Mouse (Mus musculus): ENCODE data around the gene Tspan11.

Gene Tspan11

GRCm38 (mm10) chr6:127879472-127879871, 7.9 kb upstream of the Tspan11 start:
- no peak for DNase-seq

- no peak for DNase-seq
Measured at GRCm38 (mm10) chr6:127886916-127887315, 473 bp upstream of the Tspan11 start.

DNA sequence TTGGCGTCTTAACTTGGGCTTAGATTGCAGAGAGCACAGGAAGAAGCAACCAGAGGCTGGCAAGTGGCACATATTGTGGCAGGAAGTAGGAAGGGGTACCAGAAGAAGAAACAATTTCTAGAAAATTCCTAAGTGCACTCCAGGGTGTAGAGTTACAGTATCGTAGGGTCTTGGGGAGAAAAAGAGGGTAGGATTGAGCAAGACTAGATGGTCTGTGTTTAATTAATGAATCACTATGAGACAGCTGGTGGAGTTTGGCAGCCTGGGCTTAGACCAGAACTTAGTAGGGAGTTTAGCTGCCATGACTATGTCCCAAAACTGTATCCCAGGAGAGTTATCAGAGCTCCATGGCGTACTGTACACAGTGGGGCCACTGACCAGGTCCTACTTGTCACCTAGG, 1.2 kb downstream of the Tspan11 start:
- DNase-seq: no peak

- no peak for DNase-seq
Measured at GRCm38 (mm10) chr6:127893611-127894010, 6.2 kb downstream of the Tspan11 start.

DNA sequence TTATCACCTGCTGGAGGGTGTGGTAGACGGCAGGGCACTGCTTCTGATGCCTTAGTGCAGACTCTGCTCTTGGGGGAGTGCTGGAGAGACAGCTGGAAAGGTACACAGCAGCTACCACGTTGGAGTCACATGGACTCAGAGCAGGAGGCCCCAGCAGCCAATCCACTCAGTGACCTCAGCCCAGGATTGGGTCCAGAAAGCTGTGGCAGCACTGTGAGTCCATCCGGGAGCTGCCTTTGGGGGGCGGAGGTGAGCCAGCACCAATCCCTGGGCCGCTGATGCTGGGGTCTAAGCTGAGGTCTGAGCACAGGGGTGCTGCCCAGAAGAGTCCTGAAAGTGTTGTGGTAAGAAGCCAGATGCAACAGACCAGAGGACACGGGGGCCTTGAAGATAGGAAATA, 7.6 kb downstream of the Tspan11 start:
- DNase-seq: no peak

GRCm38 (mm10) chr6:127896425-127896824, 9.0 kb downstream of the Tspan11 start:
- no peak for DNase-seq

DNA sequence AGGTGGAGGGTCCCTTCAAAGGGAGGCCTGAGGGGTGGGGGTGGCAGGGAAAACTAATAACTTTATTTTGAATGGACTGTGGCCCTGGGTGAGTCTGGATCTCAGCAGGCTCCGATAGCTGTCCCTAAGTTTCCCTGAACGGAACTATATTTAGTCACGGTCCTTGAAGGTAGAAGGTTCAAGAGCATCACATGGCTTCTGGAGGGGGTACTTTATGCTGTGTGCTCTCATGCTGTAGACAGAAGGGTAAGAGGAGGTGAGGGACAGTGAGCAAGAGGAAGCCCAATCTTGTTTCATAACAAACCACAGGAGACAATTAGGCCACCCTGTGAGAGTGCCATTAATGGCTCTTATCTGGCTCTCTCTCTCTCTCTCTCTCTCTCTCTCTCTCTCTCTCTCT, 10.0 kb downstream of the Tspan11 start:
- no peak for DNase-seq

- DNase-seq: no peak
Measured at GRCm38 (mm10) chr6:127900062-127900461, 12.7 kb downstream of the Tspan11 start.

GRCm38 (mm10) chr6:127901261-127901660, 13.9 kb downstream of the Tspan11 start:
- no peak for DNase-seq

DNA sequence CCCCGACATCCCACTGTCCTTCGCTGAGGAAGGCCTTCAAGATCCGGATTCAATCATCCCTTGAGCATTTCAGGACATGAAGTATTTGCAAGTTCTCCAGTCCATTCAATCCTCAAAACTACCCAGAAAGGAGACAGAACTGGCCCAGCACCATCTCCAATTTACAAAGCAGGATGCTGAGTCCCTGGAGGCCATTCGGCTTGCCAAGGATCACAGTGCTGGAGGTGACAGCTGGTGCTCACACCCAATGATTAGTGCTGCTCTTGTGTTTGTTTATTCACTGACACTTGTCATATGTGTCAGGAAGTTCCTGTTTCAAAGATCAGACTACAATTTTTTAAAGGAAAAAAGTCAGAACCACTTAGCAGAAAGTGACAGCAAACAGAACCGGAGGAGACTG, 14.3 kb downstream of the Tspan11 start:
- DNase-seq: no peak

DNA sequence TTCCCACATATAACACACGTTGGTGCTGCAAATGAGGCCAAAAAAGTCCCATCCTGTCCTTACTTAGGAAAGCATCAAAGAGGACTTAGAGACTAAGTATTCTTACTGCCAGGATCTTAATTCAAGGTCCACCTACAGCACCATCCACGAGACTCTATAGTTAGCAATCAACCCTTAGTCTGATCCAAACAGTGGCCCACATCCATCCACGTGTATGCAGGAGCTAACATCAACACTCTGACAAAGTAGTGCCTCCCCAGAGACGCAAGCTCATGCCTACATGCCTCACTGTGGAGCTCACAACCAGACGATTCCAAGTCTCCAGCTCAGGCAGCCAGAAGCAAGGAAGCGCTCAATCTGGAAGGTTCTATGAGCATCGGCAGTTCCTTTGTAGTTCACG, 15.2 kb downstream of the Tspan11 start:
- DNase-seq: no peak

- no peak for DNase-seq
Measured at GRCm38 (mm10) chr6:127910638-127911037, 23.2 kb downstream of the Tspan11 start.

GRCm38 (mm10) chr6:127911687-127912086, 24.3 kb downstream of the Tspan11 start:
- no peak for DNase-seq

DNA sequence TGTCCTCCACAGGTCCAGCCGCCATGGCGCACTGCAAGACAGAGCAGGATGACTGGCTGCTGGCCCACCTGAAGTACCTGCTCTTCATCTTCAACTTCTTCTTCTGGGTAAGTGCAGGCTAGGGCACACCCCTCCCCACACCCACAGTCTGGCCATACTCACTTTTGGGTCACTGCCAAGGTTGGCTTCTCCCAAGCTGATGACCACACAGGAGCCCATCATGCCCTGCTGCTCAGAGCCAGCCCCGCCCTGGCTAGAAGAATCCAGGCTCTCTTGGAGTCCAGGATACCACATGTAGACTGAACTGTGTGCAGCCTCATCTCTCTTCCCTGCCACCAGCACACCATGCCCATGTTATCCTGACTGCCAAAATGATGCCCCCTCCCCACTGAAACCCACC, 25.5 kb downstream of the Tspan11 start:
- DNase-seq: no peak

- no peak for DNase-seq
Measured at GRCm38 (mm10) chr6:127916993-127917392, 29.6 kb downstream of the Tspan11 start.

DNA sequence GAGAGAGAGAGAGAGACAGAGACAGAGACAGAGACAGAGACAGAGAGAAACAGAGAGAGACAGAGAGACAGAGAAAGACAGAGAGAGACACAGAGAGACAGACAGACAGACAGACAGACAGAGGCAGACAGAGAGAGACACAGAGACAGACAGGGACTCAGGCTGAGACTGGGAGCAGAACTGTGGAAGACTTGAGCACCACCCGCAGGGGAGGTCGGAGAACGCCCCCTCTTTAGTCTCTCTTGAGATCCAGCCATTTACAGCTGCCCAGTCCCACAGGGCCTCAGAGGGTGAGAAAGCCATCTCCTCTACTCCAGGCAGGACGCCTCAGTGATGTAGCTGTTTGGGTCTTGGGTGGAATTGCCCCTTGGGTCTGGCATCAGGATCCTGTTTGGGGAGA, 30.3 kb downstream of the Tspan11 start:
- DNase-seq: no peak

GRCm38 (mm10) chr6:127919491-127919890, 32.1 kb downstream of the Tspan11 start:
- no peak for DNase-seq

DNA sequence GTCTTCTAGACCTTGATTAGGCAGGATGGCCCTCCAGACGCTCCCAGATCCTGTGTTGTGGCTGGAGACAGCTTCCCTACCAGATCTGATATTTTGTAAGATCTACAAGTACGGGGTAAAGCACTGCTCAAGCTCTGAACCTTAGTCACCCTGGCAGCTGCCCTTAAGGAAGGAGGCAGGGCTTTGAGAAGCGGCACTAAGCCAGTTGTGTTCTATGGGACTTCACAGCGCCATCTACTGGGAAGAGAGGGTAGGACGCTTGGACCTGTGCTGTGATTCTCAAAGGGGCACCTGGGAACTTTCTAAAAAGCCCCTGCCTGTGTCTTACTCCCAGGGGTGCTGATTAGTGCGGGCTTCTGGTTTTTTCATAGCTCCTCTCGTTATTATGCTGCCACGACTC, 33.3 kb downstream of the Tspan11 start:
- peak in 1 of 2 experiments; percentile 41 for DNase-seq

- DNase-seq: no peak
Measured at GRCm38 (mm10) chr6:127921996-127922395, 34.6 kb downstream of the Tspan11 start.

DNA sequence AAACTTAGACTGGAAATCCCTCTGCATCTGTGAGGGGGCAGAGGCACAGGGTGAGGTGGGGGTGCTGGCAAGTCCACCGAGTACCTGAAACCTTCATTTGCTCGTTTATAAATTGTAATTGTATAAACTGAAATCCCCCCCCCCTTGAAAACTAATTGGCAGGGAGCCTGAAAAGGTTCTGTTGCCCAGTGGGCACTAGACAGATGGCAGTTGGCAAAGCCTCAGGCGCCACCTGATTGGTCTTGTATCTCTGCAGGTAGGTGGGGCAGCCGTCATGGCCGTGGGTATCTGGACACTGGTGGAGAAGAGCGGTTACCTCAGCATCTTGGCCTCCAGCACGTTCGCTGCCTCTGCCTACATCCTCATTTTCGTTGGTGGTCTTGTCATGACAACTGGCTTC, 35.9 kb downstream of the Tspan11 start:
- DNase-seq: no peak

- DNase-seq: no peak
Measured at GRCm38 (mm10) chr6:127924750-127925149, 37.4 kb downstream of the Tspan11 start.

GRCm38 (mm10) chr6:127925915-127926314, 38.5 kb downstream of the Tspan11 start:
- no peak for DNase-seq

DNA sequence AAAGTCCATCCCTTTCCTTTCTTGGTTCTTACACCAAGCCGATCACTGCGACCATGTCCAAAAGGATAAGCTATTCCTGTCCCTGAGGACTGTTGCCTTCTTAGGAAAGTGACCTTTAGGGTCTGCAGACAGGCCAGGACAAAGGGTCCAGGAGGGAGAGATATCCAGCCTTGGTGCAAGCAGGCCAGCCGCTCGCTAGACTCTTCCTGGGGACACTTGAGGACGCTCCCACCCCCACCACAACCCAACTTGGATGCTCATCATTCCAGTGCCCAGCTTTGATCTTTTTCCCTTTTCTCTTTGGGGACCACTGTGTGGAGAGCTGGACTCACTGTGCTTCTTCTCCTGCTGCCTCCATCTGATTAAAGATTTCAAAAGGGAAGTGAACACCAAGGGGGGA, 41.3 kb downstream of the Tspan11 start:
- DNase-seq: no peak

DNA sequence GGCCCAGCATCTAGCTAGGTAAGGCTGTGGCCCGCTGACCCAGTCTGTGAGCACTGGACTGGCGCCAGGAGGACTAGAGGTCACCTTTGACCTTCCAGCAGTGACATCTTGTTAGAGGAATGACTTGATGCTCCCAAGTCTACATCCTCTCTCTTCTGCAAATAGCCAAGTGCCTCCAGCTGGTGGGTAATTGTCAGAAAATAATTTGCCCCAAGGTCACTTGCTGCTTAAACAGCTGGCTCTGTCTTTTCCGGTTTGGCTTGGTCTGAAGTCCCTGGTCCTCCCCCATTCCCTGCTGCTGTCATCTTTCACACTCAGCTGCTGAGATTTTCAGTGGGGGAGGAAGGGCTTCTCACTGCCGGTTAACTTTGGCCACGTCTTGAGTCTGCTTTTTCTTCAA, 45.3 kb downstream of the Tspan11 start:
- no peak for DNase-seq

GRCm38 (mm10) chr6:127933841-127934240, 46.5 kb downstream of the Tspan11 start:
- no peak for DNase-seq

DNA sequence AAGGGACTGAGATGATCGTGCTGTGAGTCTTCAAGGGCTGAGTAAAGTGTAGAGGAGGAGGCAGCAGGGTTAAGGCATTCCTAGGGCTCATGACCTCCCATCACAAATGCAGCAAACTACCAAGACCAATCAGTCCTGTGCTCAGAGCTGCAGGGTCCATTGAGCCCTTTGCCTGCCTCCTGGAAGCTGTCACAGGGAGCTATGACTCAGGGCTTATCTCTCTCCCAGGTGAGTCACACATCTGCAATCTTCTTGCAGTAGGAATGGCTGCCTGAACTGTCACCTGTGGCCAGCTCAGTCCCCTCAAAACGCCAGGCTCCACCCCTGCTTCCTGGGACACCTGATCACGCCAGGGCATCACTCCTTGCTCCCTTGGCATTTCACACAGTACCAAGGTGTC, 47.7 kb downstream of the Tspan11 start:
- DNase-seq: no peak
